Mouse (Mus musculus) heart, postnatal 25 days (tissue): ENCODE measurements around the gene Lrp11. TPM values are rescaled to one million over a fixed set of nuclear protein-coding genes. Genes with fewer than 3 reads are reported as not detected.

ENCODE experiments used
- DNase-seq: peaks from one replicate; pipeline ENCODE4 v3.0.0; 2022; ENCODE audit warnings: low spot score
- intact Hi-C: fragments of 180-260 bp; cut with DNase I; formaldehyde crosslinking; loops from one replicate; pipeline ENCODE4 v1.15.1; 2025
- total RNA-seq, 2 experiments: library from RNA; stranded (reverse); gene quantifications; 2 replicates each; pipeline ENCODE4 v1.2.3; 2021

Gene Lrp11
- total RNA-seq, 2 experiments from 2014 or later: 2.5 to 2.6 TPM

GRCm38 (mm10) chr10:7619821-7620241, 30.2 kb downstream of the Lrp11 start:
- no peak for DNase-seq
- intact Hi-C loops: no loop called here

- intact Hi-C loops: no loop called here
- no peak for DNase-seq
Observed at GRCm38 (mm10) chr10:7620723-7621122, 31.1 kb downstream of the Lrp11 start.

GRCm38 (mm10) chr10:7622378-7622777, 32.8 kb downstream of the Lrp11 start:
- no peak for DNase-seq
- intact Hi-C loops: no loop called here

GRCm38 (mm10) chr10:7623861-7624518, 34.4 kb downstream of the Lrp11 start:
- intact Hi-C loops: no loop called here
- DNase-seq: no peak

DNA sequence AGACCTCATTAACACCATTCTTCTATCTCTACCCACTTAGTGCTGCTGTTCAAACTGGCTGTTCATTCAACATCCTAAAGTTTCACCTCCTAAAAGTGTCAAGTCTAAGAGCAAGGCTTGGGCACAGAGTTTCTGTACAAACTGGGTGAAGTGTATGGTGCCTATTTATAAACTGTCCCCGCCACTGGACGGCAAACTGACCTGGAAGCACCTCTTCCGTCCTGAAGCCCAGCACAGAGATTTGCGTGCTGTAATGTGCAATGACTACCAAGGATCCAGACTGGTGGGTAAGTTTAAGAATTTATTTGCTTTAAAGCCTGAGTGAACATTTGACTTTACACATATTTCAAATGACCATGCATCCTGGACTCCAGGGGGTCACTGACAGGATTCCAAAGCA, 39.5 kb downstream of the Lrp11 start:
- intact Hi-C loops: no loop called here
- no peak for DNase-seq

GRCm38 (mm10) chr10:7630286-7630685, 40.7 kb downstream of the Lrp11 start:
- DNase-seq: no peak
- intact Hi-C loops: no loop called here

GRCm38 (mm10) chr10:7630951-7631720, 41.5 kb downstream of the Lrp11 start:
- intact Hi-C loops: no loop called here
- DNase-seq: no peak

GRCm38 (mm10) chr10:7640366-7640765, 50.8 kb downstream of the Lrp11 start:
- no peak for DNase-seq
- intact Hi-C loops: no loop called here

DNA sequence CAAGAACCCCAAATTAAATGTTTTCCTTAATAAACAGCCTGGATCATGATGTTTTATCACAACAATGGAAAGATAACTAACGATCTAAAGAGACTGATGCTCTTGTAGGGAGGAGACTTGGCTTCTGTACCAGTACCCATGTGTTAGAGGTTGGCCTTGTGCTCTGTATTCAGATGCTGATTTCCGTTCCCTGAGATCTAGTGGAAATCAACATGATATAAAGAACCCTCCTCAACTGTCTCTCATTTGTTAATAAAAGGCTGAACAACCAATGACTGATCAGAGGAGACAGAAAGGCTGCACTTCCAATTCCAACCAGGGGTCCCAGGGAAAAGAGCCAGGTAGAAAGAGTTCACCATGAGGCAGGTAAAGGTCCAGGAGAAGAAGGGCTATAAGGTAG, 56.3 kb downstream of the Lrp11 start:
- intact Hi-C loops: no loop called here
- DNase-seq: no peak

DNA sequence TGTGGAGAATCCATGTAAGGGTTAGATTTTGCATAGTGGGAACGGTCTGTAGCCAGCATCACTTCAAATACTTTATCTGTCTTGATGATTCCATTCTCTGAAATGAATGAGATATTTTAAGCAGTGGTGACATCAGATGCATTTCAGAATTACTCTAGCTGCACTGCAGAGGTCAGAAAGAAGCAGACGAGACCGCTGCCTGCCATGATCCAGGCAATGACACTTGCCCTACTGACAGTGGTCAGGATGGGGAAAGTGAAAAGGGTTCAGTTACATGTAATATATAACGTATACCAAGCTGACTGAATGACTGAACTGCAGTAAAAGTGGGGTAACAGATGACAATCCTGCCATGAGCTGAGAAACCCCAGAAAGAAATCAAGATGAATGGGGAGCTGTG, 59.5 kb downstream of the Lrp11 start:
- no peak for DNase-seq
- intact Hi-C loops: no loop called here

DNA sequence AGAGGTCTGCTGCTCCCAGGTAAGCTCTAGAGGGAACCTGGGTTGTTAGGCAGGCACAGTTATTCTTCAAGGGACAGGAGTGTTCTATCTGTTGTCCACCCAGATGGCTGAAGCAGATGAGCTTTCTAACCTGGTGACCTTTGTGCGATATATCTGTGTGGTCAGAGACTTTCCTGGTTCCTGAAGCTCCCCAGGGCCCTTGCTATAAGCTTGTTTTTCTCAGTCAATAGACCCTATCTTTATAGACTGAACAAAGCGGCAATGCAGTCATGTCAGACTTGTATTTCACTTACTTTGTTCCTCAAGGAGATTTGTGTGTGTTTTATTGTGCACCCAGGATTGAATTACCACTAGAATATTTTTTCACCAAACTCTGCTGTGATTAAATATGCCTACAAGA, 61.5 kb downstream of the Lrp11 start:
- DNase-seq: no peak
- intact Hi-C loops: no loop called here

DNA sequence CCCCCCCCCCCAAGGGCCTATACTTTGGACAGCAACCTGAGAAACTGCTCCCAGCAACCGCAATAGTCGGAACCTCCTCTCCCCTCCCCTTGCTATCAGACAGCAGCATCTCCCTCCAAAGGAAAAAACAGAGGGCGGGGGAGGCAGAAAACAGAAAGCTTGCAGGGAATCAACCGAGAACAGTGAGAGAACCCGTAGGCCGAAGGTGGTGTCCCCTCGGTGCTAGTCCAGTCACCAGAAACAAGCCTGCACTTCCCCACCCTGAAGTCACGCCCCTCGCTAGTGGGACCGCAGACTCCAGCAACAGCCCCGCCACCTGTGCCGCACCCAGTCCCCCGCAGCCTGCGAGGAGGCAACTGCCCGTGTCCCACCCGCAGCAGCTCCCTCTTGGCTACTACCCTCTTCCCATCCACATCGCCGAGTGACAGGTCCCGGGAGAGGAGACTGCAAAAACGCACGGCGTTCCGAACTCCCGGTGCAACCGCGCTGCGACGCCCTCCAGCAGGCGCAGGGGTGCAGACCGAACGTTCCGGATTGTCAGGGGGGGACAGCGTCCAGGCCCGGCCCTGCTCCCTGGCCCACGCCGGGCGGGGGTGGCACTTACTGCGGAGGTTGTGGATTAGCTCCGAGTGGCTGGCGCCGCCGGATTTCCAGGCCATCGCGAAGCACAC, 73.0 kb downstream of the Lrp11 start:
- intact Hi-C loops: no loop called here
- DNase-seq: no peak

DNA sequence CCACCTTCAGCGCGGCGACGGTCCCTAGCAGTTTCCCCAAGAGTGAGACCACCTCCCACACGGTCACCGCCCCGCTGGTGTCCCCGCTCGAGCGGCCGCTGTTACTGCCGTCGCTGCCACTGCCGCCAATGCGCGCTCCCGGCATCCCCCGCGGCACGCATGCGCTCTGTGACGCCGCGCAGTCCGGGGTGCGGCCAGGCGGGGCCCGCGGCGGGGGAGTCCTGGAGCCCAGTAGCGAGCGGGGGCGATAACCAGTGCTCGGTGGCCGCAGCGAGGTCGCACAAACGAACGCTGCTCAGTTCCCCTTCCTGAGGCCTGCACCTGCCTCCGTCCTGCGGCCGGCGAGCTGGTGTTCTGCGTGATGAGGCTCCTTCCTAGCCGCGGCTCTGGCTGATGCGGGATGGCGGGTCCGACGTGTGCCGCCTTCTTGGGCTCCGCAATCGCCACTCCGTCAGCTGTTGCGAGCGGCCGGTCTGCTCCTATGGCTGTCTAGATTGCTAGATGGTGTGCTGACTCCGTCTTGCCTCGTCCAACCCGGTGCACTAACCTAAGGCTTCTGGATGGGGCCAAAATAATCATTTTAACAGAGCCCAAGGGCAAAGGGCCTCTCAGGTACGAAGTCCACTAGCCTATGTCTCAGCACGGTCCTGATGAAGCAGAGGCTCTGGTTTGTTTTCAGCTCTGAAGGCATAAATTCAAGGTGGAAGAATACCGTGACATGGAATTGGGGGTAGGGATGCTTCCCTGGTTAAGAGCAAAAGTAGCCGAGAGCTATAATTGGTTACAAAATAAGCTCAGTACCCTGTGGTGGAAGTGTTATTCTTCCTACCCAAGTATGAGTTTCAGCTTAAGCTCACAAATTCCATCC, 73.8 kb downstream of the Lrp11 start:
- intact Hi-C loops: loop anchor here (2.0 kb wide), 1 partner anchor 17 kb away; the partner anchor contains the start of genes Lats1 and Pcmt1
- peak; percentile 88 for DNase-seq

DNA sequence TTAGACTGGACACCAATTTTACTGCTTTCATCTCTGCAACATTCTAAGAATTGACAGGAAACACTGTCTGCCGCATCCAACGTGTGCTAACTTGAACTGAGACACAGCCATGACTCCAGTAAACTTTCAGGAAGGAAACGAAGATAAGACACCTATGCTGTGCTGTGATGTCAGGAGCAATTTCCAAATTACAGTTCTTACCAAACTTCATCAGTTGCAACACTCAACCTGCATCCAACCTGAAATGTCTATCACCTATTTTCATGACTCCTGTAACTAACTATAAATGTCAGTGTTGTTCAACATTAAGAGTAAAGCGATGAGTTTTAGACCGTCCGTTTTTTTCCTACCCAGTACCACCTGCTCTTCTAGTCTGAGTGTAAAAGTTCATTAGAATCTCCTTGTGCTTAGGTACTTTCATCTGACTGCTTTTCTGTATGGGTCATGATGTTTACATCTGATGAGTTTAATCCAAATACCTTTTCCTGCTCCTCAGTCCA, 74.5 kb downstream of the Lrp11 start:
- intact Hi-C loops: loop anchor here (2.0 kb wide), 1 partner anchor 17 kb away; the partner anchor contains the start of genes Lats1 and Pcmt1
- no peak for DNase-seq

- intact Hi-C loops: loop anchor here (2.0 kb wide), 1 partner anchor 16 kb away; the partner anchor contains the start of genes Lats1 and Pcmt1
Observed at GRCm38 (mm10) chr10:7664889-7665288, 75.3 kb downstream of the Lrp11 start.

GRCm38 (mm10) chr10:7667342-7667802, 77.8 kb downstream of the Lrp11 start, which contains the start of gene Nup43:
TSS of gene Nup43 (plus strand) at chr10:7667503.
- DNase-seq: peak; percentile 77
- intact Hi-C loops: no loop called here

More at GRCm38 (mm10) chr10:7664889-7665288, 75.3 kb downstream of the Lrp11 start:
- DNase-seq: no peak

GRCm38 (mm10) chr10:7673673-7674072, 84.1 kb downstream of the Lrp11 start:
- no peak for DNase-seq
- intact Hi-C loops: no loop called here
